Mouse (Mus musculus) forelimb bud, embryonic 11.5 days (tissue): ENCODE data around the gene Ager.

Experiments used
- DNase-seq: peaks from one replicate; pipeline ENCODE4 v3.0.0-alpha.2; 2012; ENCODE audit warnings: low read depth, low spot score

Ager gene

DNA sequence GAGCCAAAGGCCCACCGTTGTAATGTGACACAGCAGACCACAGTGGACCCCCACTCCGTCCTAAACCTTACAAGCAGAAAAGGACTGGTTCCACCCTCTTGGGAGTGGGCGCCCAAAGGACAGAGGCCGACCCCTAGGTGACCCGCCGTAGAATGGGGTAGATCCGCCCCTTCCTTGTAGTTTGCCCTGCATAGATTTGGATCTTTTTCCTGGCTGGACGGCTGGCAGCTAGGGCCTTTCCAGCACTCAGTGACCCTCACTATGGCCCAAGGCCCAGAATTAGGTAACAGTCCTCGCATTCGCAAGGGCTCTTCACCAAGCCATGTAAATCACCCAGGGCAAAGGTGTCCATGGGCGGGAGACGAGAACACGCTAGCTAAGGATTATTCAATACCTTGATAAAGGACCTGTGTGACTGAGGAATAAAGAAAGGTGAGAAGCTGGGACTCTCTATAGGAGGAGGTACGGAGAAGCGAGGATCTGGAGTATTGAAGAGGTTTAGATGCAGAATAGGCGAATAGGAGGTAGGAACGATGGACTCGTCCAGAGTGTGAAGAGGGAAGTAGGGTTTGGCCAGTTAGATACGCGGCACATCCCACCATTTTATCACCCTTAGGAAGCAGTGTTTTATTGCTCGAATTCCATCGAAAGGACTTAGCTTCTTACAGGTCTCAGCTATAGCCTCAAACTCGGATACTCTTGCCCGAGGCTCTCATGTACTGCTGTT lies 7.0 kb downstream of the Ager start:
- no peak for DNase-seq

DNA sequence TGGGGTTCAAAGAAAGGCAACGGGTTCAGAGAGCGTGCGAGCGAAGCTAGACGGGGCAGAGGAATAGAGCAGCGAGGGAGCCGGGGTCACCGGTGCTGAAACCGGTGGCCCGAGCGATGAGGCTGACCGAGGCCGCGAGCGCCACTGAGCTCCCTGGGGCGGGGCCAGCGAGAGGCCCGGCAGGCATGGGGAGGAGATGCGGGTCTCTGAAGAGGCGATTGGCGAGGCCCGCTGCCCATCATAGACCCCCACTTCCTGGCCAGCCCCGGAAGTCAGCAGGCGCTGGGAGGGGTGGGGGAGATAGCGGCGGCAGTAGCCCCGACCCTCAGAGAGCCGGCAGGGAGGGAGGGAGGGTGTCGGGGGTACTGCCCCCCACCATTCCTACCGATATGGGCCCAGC lies 7.9 kb downstream of the Ager start:
- DNase-seq: peak; percentile 93

DNA sequence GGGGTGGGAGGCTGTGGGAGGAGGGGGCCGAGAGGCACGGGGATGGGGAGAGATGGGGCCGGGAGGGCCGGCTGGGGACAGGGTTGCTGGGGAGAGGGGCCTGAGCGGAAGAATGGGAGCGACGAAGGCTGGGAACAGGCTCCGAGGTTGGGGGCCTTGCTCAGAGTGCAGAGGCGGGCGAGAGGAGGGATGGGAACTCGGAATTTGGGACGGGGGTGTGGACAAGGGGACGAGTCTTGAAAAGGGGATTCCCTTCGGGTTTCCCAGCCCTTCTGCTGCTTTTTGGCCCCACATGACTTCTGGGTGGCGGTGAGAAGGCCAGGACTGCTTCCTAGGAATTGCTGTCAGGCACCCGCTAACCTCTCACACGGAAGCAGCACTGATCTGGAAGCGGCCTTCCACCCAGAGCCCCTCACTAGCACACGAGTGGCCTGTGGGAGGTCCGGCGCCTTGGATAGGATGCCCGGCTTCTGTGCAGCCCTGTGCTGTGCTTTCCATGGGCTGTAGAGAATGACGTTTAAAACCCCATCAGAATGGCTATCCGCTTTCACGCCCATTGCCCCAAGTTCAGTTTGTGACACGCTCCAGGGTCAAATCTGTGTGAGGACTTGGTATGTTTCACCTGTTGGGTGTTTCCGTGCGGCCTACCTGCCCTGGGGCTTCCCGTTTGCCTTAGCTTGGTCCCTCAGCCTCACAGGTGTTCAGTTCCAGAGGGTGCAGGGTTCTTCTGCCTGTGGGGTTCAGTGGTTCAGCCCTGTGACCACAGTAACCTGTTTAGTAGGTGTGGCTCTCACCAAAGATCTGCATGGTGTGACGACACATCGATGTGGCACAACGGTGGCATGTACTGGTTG lies 8.8 kb downstream of the Ager start:
- DNase-seq: no peak

DNA sequence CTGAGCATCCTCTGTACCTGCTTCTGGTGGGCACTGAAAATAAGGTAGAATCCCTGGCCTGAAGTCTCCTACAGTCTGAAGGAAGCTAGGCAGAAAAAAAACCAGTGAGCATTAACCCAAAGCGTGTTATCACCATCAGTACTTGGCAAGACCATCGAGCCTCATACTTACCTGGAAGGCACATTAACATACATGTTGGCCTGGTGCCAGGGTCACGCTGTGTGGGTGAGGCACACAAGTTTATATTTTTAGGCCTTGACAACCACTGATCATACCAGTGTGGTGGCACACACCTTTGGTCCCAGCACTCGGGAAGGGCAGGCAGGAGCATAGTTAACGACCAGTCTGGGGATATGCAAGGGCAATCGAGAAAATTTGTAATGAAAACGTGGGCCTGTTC lies 10.3 kb downstream of the Ager start:
- DNase-seq: no peak

DNA sequence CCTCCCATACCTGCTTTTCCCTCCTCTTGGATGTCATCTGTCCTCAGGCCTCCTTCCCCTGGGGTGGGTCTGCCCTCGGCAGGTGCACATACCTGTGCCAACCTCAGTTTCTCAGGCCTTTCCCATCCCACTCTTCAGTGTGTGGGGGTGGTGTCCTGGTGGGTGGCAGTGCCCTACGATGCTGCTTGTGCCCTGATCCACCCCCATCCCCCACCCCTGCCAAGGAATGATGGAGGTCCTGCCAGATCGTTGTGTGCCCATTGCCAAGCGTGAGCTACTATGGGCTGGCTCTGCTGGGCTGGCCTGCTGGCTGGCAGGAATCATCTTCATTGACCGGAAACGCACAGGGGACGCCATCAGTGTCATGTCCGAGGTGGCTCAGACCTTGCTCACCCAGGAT lies 13.4 kb downstream of the Ager start:
- DNase-seq: no peak

DNA sequence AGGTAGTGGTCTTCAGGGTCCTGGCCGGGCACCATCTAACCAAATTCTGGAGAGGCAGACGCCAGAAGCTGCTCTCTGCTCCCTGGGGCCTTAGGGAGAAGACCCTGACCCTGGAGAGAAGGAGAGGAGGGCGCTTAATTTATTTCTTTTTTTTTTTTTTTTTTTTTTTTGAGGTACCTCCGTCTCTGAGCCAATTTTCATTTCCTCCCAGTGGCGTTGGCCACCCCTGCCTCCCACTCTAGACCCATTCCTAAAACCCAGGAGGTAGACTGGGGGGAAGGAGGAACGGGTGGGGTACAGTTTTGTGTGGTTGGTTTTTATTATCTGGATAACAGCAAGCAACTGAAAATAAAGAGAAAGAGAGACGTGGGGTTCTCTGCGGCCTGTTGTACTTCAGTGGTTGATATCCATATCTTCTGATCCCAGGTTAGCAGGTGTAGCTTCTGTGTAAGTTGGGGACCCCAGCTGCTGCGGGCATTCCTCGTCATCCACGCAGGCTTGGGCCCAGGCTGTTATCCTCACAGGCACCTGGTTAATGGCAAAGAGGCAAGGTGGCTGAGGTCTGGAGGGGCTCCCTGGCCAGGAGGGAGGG lies 15.5 kb downstream of the Ager start:
- no peak for DNase-seq

DNA sequence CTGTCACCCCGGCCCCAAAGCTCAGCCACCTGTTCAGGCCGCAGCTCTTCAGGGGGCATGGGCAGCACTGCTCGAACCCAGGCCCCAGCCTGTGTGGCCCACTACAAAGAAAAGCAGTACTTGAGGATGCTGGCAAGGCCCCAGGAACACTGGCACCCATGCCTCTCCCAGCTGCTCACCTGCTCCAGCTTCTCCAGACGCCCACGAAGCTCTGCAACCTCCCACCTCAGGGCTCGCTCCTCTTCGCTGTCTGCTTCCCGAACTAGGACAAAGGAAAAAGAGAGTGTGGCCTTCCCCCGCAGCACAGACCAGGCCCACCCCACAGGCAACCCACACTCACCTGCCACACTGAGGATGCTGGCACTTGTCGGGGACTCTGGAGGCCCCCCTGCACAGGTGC lies 16.2 kb downstream of the Ager start:
- DNase-seq: no peak

DNA sequence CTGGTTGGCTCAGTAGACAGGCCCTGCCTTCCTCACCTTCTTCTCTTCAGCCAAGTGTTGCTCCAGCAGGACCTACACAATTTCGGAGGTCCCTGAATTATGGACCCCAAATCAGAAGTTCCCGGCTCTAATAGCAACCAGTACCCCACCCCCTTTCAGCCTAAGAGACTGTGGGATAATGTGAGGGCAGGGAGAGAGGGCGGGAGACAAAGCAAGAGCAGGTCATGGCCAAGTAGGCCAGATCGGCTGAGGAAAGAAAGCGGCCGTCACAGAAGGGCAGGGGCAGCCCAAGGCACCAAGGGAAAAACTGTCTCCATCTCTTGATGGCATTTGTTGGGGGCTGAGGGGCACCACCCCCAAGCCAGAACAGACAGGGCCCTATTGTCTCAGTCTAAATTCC lies 18.2 kb downstream of the Ager start, which contains the start of gene Egfl8:
Gene Egfl8, minus strand, starts transcription at position 101 of the 400 bp plus-strand sequence.
- no peak for DNase-seq

DNA sequence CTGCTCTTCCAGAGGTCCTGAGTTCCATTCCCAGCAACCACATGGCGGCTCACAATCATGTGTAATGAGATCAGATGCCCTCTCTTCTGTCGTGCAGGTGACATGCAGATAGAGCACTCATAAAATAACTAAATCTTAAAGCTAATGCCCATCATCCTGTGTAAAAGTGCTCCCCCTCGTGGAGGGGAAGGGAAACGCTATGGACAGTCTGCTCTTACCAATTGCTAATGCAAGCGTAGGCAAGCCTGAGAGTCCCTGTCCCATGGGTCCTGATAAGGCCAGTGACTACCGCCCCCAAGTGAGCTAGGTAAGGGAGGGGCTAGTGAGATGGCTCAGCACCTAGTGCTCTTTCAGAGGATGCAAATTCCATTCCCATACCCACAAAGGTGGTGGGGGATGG lies 21.3 kb downstream of the Ager start:
- peak; percentile 66 for DNase-seq

DNA sequence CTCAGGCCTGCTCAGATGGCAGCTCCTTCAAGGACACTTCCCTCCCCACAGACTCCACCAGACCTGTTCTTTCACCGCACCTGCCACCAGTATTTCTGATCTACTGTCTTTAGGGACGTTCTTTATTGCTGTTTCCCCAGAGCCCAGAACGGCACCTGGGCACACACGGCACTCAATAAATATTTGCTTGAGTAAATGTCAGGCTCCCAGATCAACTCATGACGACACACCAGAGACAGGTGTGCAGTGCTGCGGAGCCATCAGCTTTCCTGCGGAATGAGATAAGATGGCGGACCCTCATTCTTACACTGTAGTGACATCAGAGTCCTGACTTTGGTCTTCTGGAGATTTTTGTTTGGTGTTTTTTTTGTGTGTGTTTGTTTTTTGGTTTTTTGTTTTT lies 23.3 kb downstream of the Ager start:
- no peak for DNase-seq

DNA sequence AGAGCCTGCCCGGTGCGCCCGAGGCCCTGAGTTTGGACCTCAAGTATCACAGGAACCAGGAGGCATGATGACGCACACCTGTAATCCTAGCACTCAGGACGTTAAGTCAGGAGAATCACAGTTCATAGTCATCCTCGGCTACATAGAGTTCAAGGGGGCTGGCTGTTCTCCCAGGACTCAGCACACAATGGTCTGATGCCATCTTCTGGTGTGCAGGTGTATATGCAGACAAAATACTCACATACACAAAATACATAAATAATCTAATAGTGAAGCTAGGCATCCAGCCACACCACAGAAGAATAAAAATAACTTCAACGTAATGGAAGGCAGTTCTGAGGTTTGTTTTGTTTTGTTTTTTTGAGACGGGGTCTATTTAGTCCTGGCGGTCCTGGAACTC lies 25.5 kb downstream of the Ager start:
- no peak for DNase-seq

DNA sequence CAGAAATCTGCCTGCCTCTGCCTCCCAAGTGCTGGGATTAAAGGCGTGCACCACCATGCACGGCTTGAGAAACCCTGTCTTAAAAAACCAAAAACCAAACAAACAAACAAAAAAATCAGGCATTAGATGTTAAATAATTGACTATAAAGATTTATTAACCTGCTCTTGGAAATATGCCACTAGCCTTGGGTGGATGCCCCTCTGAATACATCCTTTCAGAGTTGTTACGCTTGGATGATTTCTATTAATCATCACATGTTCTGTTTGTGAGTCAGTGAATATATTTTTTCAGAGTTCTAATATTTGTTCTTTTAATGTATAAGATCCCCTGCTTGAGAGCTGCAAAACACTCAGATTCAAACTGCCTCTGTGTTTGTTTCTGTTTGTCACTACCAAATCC lies 27.3 kb downstream of the Ager start:
- no peak for DNase-seq

DNA sequence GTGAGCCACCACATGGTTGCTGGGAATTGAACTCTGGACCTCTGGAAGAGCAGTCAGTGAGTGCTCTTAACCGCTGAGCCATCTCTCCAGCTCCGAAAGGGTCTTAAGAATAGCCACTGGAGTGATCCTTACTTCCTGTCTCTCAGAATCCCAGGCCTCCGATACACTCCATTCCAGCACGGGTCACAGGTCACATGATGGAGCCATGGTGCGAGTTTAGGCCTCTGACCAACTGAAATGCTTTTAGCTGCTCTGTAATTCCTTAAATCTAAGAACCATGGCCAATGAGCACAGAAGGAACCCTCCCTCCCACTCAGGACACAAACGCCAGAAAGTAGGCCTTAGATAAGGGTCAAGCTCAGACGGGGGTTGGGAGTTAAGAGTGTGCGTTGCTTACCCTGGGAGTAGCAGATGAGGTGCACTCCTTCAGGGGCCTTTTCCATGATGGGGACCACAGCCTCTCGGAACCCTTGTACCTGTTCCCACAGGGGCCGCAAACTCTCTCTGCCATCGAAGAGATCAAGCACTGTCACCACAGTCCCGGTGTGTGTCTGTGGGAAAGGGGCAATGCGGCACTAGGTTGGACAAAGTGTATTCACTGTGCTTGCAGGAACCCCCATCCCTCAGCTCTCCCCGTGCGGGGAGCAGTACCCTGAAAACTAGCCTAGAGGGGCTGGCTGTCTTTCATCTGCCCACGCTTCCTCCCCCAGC lies 28.6 kb downstream of the Ager start:
- no peak for DNase-seq

DNA sequence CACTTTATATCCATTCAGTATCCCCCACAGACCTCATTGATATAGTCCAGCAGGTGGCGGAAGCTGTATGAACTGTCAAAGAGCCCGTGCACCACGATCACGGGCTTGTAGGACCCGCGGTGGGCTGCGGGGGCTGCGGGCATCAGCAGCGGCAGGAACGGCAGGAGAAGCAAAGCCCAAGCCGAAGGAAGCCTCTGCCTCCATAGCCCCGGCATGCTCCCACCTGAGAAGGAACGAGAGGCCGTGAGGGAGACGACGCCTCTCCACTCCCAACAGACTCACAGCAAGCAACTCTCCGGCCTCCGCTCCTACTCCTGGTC lies 29.1 kb downstream of the Ager start:
- peak; percentile 56 for DNase-seq

DNA sequence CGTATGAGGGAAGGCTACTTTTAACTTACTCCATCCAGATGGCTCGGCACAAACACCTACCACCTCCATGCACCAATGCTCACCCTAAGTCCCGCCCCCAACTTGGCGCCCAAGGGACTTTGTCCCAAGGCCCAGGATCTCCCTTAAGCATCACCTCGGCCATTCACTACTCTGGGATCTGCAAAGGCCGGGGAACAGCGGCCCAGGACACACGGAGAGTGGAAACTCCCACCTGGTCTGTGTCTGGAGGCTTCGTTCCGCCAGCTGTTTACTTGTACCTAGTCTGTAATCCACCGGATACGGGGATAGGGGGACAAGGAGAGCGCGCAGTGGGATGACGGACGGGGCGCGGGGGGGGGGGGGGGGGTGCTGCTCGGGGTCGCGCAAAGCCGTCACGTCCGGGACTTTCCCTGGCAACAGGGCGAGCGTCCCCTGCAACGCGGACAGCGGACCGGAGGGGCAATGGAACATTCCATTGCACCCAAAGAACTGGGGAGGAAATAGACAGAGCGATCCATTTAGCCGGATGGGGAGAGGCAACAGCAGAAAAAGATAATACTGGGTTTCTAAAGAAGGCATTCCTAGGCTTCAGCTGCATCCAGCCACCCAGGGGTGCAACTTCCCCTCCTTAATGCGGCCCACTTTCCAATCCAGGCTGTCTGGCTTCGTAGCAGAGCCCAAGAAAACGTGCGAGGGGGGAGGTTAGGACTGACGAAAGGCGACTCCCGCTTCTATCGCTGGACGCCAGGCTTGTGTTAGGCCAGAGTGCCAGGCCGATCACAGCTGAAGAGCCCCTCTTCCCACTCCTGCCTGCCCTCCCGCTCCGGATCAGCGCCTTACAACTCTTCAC lies 29.7 kb downstream of the Ager start:
- peak; percentile 93 for DNase-seq

DNA sequence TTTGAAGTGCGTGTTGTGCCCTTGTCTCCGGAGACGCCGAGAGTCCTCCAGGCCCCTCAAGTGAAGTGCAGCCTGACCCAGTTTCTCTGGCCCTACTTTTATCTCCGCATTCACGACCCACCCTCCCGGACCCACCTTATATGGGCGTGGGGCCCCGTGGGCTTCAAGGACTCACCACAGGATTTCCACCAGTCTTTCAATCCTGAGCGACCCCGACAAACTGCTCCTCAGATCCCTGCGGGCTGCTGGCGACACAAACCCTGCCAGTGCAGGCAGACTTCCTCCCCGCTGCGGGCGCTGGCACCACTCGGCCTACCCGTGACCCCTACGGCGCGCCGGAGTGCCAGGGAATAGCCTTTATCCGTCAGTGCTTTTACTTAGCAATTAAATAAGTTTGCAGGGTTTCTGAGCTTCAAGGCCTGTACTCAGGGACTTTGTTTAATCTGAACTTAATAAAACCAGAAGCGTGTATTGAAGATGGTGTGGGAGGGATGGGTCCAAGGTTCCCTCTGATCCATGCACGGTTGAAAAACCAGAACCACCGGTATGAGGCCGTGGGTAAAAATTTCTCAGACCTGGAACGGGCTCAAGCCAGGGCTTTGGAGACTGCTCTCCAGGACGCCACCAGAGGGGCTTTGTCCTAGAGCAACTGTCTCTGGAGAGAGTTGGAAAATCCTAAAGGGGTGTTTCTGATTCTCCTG lies 30.4 kb downstream of the Ager start, which contains the start of gene Ppt2:
Gene Ppt2, minus strand, starts transcription at position 568 of the 701 bp plus-strand sequence.
- no peak for DNase-seq

DNA sequence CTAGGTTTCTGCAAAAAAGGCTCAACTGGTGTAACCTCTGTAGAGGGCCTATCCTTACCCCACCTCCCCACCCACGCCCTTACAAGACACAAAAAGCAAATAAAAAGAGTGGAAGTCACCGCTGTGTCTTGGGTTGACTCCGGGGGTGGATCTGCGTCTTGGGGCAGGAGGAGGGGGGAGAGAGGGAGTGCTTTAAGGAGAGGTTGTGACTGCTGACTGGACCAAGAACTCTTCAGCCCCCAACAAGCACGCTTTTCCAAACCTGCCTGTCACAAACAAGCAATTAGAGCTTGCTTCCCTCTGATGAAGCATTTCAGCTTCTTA lies 30.9 kb downstream of the Ager start:
- DNase-seq: no peak

DNA sequence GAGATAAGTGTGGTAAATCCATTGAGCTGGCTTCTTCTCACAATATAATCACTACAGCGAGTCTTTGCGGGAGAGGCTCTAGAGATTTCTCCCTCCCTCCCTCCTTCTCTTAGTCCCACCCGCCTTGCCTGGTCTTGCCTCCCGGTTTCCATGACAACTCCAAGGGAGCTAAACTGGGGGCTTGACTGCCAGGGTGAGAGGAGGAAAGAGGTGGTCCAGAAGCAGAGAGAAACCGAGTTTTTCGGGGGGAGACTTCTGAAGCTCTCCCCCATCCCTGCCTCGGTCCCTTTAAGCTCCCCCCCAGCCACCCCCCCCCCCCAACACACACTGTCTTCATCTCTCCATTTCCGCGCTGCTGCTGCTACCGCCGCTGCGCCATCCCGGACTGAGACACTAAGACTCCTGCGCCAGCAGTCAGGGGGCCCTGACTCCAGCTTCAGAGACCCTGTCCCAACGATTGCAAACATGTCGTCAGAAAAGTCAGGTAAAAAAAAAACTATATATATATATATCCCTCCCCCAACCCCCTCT lies 31.6 kb downstream of the Ager start, which contains the start of gene Prrt1:
Gene Prrt1, plus strand, starts transcription at position 313 of the 531 bp plus-strand sequence.
- no peak for DNase-seq

DNA sequence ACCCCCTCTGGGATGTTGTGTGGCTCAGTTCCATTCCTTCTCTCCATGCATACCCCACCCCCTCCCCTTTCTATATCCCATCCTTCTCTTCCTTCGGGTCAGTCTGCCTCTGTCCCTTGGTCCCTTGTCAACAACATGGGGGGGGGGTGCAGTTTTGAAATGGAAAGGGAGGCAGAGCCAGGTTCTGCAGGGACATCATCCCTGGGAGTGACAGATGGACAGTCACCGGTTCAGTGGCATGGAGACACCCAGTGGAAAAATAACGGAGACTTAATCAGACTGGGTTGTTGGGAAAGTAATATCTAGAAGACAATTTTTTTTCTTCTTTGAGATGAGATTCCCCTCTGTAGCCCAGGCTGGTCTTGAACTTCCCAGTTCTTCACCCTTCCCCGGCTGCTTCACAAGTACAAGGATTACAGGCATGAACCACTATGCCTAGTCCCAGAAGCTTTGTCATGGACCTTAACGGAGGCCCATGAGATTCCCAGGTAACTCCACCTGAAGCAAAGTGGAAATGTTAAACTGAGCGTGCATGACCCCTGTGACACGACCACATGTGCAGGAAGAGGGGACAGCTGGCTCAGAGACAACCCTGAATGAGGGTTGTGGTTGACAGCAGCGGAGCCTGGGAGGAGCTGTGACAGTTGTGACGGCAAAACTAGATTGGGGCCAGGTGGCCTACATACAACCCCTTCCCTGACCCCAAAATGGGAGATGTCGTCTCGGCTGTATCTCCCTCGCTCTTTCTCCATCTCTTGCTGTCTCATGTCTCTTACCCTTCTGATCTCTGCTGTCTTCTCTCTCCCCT lies 32.3 kb downstream of the Ager start:
- no peak for DNase-seq
